Mouse (Mus musculus) CH12.LX (cell line): ENCODE measurements around the gene Safb.

Experiments used
- CHD2 ChIP-seq: IDR thresholded peaks from 2 replicates; pipeline ENCODE4 v1.6.1; 2011; ENCODE audit warnings: low read length, improper control_type of control experiment
- CTCF ChIP-seq, 2 experiments: IDR thresholded peaks in 1 of 2; conservative IDR thresholded peaks in 1 of 2; 2 replicates each; pipeline ENCODE4 v1.5.1; 2011 to 2012; ENCODE audit warnings: low read depth in 2 of 2, low read length in 2 of 2, improper control_type of control experiment in 1 of 2, inconsistent platforms in 1 of 2, mild to moderate bottlenecking in 1 of 2, moderate library complexity in 1 of 2
- EP300 ChIP-seq: IDR thresholded peaks from 2 replicates; pipeline ENCODE4 v1.6.1; 2011; ENCODE audit warnings: low read length, improper control_type of control experiment
- ETS1 ChIP-seq: conservative IDR thresholded peaks from 2 replicates; pipeline ENCODE4 v1.6.1; 2012; ENCODE audit warnings: low read depth, mild to moderate bottlenecking, inconsistent platforms, low read length, improper control_type of control experiment, moderate library complexity
- GABPA ChIP-seq: IDR thresholded peaks from 2 replicates; pipeline ENCODE4 v1.6.1; 2012; ENCODE audit warnings: low read depth, low read length, improper control_type of control experiment, inconsistent platforms; ENCODE audit not compliant: insufficient replicate concordance
- HCFC1 ChIP-seq: IDR thresholded peaks from 2 replicates; pipeline ENCODE4 v1.6.1; 2012; ENCODE audit warnings: low read depth, mild to moderate bottlenecking, inconsistent platforms, low read length, improper control_type of control experiment
- JUND ChIP-seq: conservative IDR thresholded peaks from 2 replicates; pipeline ENCODE4 v1.6.1; 2011; ENCODE audit warnings: low read depth, low read length, improper control_type of control experiment
- MAFK ChIP-seq: IDR thresholded peaks from 2 replicates; pipeline ENCODE4 v1.6.1; 2011; ENCODE audit warnings: low read length, improper control_type of control experiment; ENCODE audit not compliant: insufficient replicate concordance
- MAZ ChIP-seq: IDR thresholded peaks from 2 replicates; pipeline ENCODE4 v1.6.1; 2012; ENCODE audit warnings: low read depth, mild to moderate bottlenecking, inconsistent platforms, low read length, improper control_type of control experiment, moderate library complexity
- MEF2A ChIP-seq: IDR thresholded peaks from 2 replicates; pipeline ENCODE4 v1.6.1; 2014; ENCODE audit warnings: low read depth, mild to moderate bottlenecking, inconsistent platforms, low read length, improper control_type of control experiment, borderline replicate concordance
- MYC ChIP-seq: IDR thresholded peaks from 2 replicates; pipeline ENCODE4 v1.6.1; 2011; ENCODE audit warnings: low read depth, mild to moderate bottlenecking, improper control_type of control experiment, low read length
- POLR2A ChIP-seq: IDR thresholded peaks from 2 replicates; pipeline ENCODE4 v1.6.1; 2011; ENCODE audit warnings: low read depth, mild to moderate bottlenecking, improper control_type of control experiment, low read length
- RCOR1 ChIP-seq: conservative IDR thresholded peaks from 2 replicates; pipeline ENCODE4 v1.6.1; 2012; ENCODE audit warnings: low read depth, mild to moderate bottlenecking, inconsistent platforms, low read length, improper control_type of control experiment
- UBTF ChIP-seq: IDR thresholded peaks from 2 replicates; pipeline ENCODE4 v1.6.1; 2012; ENCODE audit warnings: low read depth, mild to moderate bottlenecking, inconsistent platforms, low read length, improper control_type of control experiment, moderate library complexity

- TF ChIP-seq HCFC1 (no peak), CTCF (conservative IDR thresholded peaks at IDR 0.05 in 1 of 2, IDR thresholded peaks at IDR 0.05 in 1 of 2; ENCODE audit: low read depth in 2 of 2, low read length in 2 of 2) (no peak), MAZ (no peak), POLR2A (0 out of 2 replicates have a peak, but pooled peaks have one; percentile 33), MYC (no peak), UBTF (no peak), GABPA (no peak), JUND (no peak), MEF2A (no peak), CHD2 (no peak), RCOR1 (no peak), MAFK (no peak), ETS1 (no peak), EP300 (no peak)
Observed at GRCm38 (mm10) chr17:56615792-56616191, 31.2 kb downstream of the Safb start.
